Comparison of ENCODE assay signal across 20 mouse cellular contexts in genomic region chr19:49375754-49376619, GRCm38 (mm10).
DNase-seq lines count a peak whose midpoint lies in the region; ATAC-seq and TF ChIP-seq lines count a peak whose summit lies in the region.
"Had no signal": no experiment of that assay in that cellular context is flagged by ENCODE, and none has a peak within 500 bp of the region (broad histone marks: within the 10 kb centered on the region; RNA-seq: fewer than 3 reads in every experiment).

No protein-coding gene starts in this region.

- peak; percentile 49; the same call in 1 of the 2 replicates for ATAC-seq in lung, postnatal 0 days
- ATAC-seq: CD4-positive, CD25-positive, alpha-beta regulatory T cell, adult 4 months; forebrain, embryonic 15.5 days had no signal

- TF ChIP-seq POLR2A in liver, adult 2 months (IDR thresholded peaks at IDR 0.05; ENCODE audit: extremely low read depth, insufficient read depth, low read length), result no peak

- H3K4me1 ChIP-seq in liver, adult 2 months (ENCODE audit: control insufficient read depth, insufficient read depth, low read length), result peaks cover 22% of the 10 kb centered on the region
- no peaks in the 10 kb centered on the region for H3K4me1 ChIP-seq in lung, postnatal 0 days (ENCODE audit: insufficient read depth, low read depth, low read length)
- H3K4me1 ChIP-seq: embryonic facial prominence, embryonic 12.5 days; forebrain, embryonic 15.5 days; heart, embryonic 13.5 days had no signal

- H3K4me3 ChIP-seq in liver, adult 2 months (ENCODE audit: insufficient read depth, low read depth, low read length), result no peak overlapping the region
- no peak overlapping the region for H3K4me3 ChIP-seq in lung, postnatal 0 days (ENCODE audit: low read depth, low read length)
- H3K4me3 ChIP-seq: embryonic facial prominence, embryonic 12.5 days; forebrain, embryonic 15.5 days; heart, embryonic 13.5 days had no signal

- intact Hi-C loops in heart, postnatal 10 days (cut with DNase I), result no loop called here
- intact Hi-C loops in heart, postnatal 36 days (cut with DNase I), result no loop called here

- TF ChIP-seq CTCF in liver, adult 2 months (IDR thresholded peaks at IDR 0.05; ENCODE audit: low read depth, low read length), result no peak
- TF ChIP-seq CTCF in lung, postnatal 0 days (IDR thresholded peaks at IDR 0.05), result no peak

- no peaks in the 10 kb centered on the region; the same call in 1 of the 2 replicates for H3K9me3 ChIP-seq in lung, postnatal 0 days (ENCODE audit: low read length)
- H3K9me3 ChIP-seq: embryonic facial prominence, embryonic 12.5 days; forebrain, embryonic 15.5 days; heart, embryonic 13.5 days had no signal

- no peaks in the 10 kb centered on the region for H3K79me2 ChIP-seq in liver, adult 2 months (ENCODE audit: control insufficient read depth, insufficient read depth, low read length)

- peak; percentile 4 for DNase-seq in heart, postnatal 10 days
- no peak for DNase-seq in heart, postnatal 36 days
- peak; percentile 11 for DNase-seq in kidney, postnatal 10 days
- DNase-seq in kidney, postnatal 25 days, result no peak
- peak; percentile 95 for DNase-seq in liver, adult 2 months (ENCODE audit: extremely low read depth, low read depth, low spot score)
- DNase-seq in liver, result no peak
- peak; percentile 31 for DNase-seq in lung, postnatal 0 days (ENCODE audit: low spot score)
- no peak for DNase-seq in lung, adult 18-20 months
- DNase-seq: adrenal gland, postnatal 10 days; B cell, adult 2 months; cerebellum, adult 11-12 months; cerebellum, adult 9-10 months; cerebellum, postnatal 25 days; gastrocnemius, postnatal 36 days; heart, adult 11 months had no signal

- TF ChIP-seq EP300 in lung, postnatal 0 days (IDR thresholded peaks at IDR 0.05), result no peak

- H3K9ac ChIP-seq in liver, adult 2 months (ENCODE audit: low read depth, low read length), result no peak overlapping the region
- no peak overlapping the region for H3K9ac ChIP-seq in lung, postnatal 0 days (replicated peaks; ENCODE audit: low read depth)
- H3K9ac ChIP-seq: embryonic facial prominence, embryonic 12.5 days; forebrain, embryonic 15.5 days; heart, embryonic 13.5 days had no signal

- H3K4me2 ChIP-seq in lung, postnatal 0 days (replicated peaks; ENCODE audit: low read depth, low read length), result no peak overlapping the region
- H3K4me2 ChIP-seq: embryonic facial prominence, embryonic 12.5 days; forebrain, embryonic 15.5 days; heart, embryonic 13.5 days had no signal

- H3K36me3 ChIP-seq in liver, adult 2 months (ENCODE audit: control insufficient read depth, insufficient read depth, low read length), result no peaks in the 10 kb centered on the region
- no peaks in the 10 kb centered on the region for H3K36me3 ChIP-seq in lung, postnatal 0 days (ENCODE audit: insufficient read depth, low read length)
- H3K36me3 ChIP-seq: embryonic facial prominence, embryonic 12.5 days; forebrain, embryonic 15.5 days; G1E; heart, embryonic 13.5 days had no signal

- 8% methylated on average over 1 of the region's 1 CpGs for WGBS in liver, adult 2 months
- 36% methylated on average over 1 of the region's 1 CpGs for WGBS in lung, postnatal 0 days

- H3K27ac ChIP-seq in liver, adult 2 months (replicated peaks; ENCODE audit: insufficient read depth, low read depth, low read length), result 0 out of 2 replicates have a peak overlapping the region, but pooled peaks have one; percentile 9
- H3K27ac ChIP-seq in lung, postnatal 0 days (ENCODE audit: low read length), result no peak overlapping the region
- H3K27ac ChIP-seq: embryonic facial prominence, embryonic 12.5 days; forebrain, embryonic 15.5 days; heart, embryonic 13.5 days had no signal

- H3K27me3 ChIP-seq in liver, adult 2 months (ENCODE audit: control insufficient read depth, insufficient read depth, low read length), result no peaks in the 10 kb centered on the region; the same call in 1 of the 2 replicates
- H3K27me3 ChIP-seq in lung, postnatal 0 days (replicated peaks; ENCODE audit: insufficient read depth, low read length), result no peaks in the 10 kb centered on the region
- H3K27me3 ChIP-seq: embryonic facial prominence, embryonic 12.5 days; forebrain, embryonic 15.5 days; heart, embryonic 13.5 days had no signal

Comparison
In these comparisons a context has a peak if more than half of its experiments do, and no peak if none do; other contexts are left out.
1. DNase-seq: peak in heart, postnatal 10 days (2 of 2), kidney, postnatal 10 days (single experiment), liver, adult 2 months (single experiment) and lung, postnatal 0 days (single experiment); none in heart, postnatal 36 days (0 of 2), kidney, postnatal 25 days (0 of 2), liver (single experiment) and lung, adult 18-20 months (0 of 2).